ENCODE assay signal across 8 mouse cellular contexts in the genomic region with DNA sequence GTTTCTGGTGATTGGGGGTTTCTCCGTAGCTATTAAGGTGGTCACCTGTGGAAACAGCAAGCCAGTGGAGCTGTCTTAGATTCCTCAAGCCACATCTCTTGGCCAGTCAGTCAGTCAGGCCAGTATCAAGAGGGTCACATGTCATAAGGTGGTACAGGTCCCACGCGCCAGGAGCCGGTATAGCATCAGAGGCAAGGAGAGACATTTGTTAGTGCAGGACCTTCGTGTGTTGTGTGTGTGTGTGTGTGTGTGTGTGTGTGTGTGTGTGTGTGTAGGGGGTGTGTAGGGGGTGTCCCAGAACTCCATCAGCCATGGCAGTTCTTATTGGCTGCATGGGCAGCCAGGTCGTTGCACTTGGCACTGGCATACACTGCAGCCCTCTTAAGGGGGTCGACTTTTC. TPM values are rescaled to one million over a fixed set of nuclear protein-coding genes. Genes with fewer than 3 reads are reported as not detected.
DNase-seq lines count a peak whose midpoint lies in the region; ATAC-seq and TF ChIP-seq lines count a peak whose summit lies in the region.

No protein-coding gene starts in this region.

- H3K4me2 ChIP-seq in kidney, embryonic 15.5 days = peak overlapping the region; percentile 58
- peak overlapping the region; percentile 48 for H3K4me2 ChIP-seq in embryonic facial prominence, embryonic 12.5 days (replicated peaks)
- peak overlapping the region; percentile 48 for H3K4me2 ChIP-seq in hindbrain, postnatal 0 days (ENCODE audit: low read depth, low read length)
- peak overlapping the region; percentile 57 for H3K4me2 ChIP-seq in midbrain, postnatal 0 days (ENCODE audit: low read depth, low read length, poor library complexity, severe bottlenecking)

- H3K9ac ChIP-seq in kidney, embryonic 15.5 days = peak overlapping the region; percentile 32
- no peak overlapping the region for H3K9ac ChIP-seq in embryonic facial prominence, embryonic 12.5 days
- H3K9ac ChIP-seq in hindbrain, postnatal 0 days (replicated peaks; ENCODE audit: low read length) = peak overlapping the region; percentile 87; the same call in 1 of the 2 replicates
- H3K9ac ChIP-seq in midbrain, postnatal 0 days (replicated peaks; ENCODE audit: low read length, poor library complexity, severe bottlenecking) = 0 out of 2 replicates have a peak overlapping the region, but pooled peaks have one; percentile 89

- no peaks in the 10 kb centered on the region for H3K36me3 ChIP-seq in kidney, embryonic 15.5 days
- H3K36me3 ChIP-seq in embryonic facial prominence, embryonic 12.5 days = no peaks in the 10 kb centered on the region
- no peaks in the 10 kb centered on the region for H3K36me3 ChIP-seq in hindbrain, postnatal 0 days (ENCODE audit: insufficient read depth, low read length)
- no peaks in the 10 kb centered on the region for H3K36me3 ChIP-seq in midbrain, postnatal 0 days (ENCODE audit: insufficient read depth, low read length)

- no peak overlapping the region for H3K27ac ChIP-seq in kidney, embryonic 15.5 days
- no peak overlapping the region for H3K27ac ChIP-seq in embryonic facial prominence, embryonic 12.5 days
- H3K27ac ChIP-seq in hindbrain, postnatal 0 days = no peak overlapping the region
- no peak overlapping the region for H3K27ac ChIP-seq in midbrain, postnatal 0 days (ENCODE audit: low read depth, low read length)

- no peak for DNase-seq in kidney, postnatal 14 days
- DNase-seq in hindbrain, postnatal 0 days (ENCODE audit: low spot score) = no peak
- DNase-seq in midbrain, postnatal 0 days (ENCODE audit: low spot score) = no peak
- no peak for DNase-seq in ovary, adult 18-20 months (ENCODE audit: low spot score)
- DNase-seq in MN1 (ENCODE audit: low spot score) = no peak
- DNase-seq in kidney, postnatal 4 days = no peak

- H3K4me1 ChIP-seq in kidney, embryonic 15.5 days = peaks cover 58% of the 10 kb centered on the region
- H3K4me1 ChIP-seq in embryonic facial prominence, embryonic 12.5 days = peaks cover 27% of the 10 kb centered on the region
- peaks cover 33% of the 10 kb centered on the region for H3K4me1 ChIP-seq in hindbrain, postnatal 0 days (ENCODE audit: insufficient read depth, low read length)
- peaks cover 13% of the 10 kb centered on the region for H3K4me1 ChIP-seq in midbrain, postnatal 0 days (ENCODE audit: insufficient read depth, low read length)

- H3K9me3 ChIP-seq in kidney, embryonic 15.5 days (replicated peaks) = no peaks in the 10 kb centered on the region
- no peaks in the 10 kb centered on the region for H3K9me3 ChIP-seq in embryonic facial prominence, embryonic 12.5 days
- no peaks in the 10 kb centered on the region for H3K9me3 ChIP-seq in hindbrain, postnatal 0 days (ENCODE audit: low read length)
- H3K9me3 ChIP-seq in midbrain, postnatal 0 days (ENCODE audit: low read length) = no peaks in the 10 kb centered on the region

- H3K27me3 ChIP-seq in kidney, embryonic 15.5 days = no peaks in the 10 kb centered on the region
- H3K27me3 ChIP-seq in embryonic facial prominence, embryonic 12.5 days = no peaks in the 10 kb centered on the region
- no peaks in the 10 kb centered on the region for H3K27me3 ChIP-seq in hindbrain, postnatal 0 days (ENCODE audit: insufficient read depth, low read length)
- no peaks in the 10 kb centered on the region for H3K27me3 ChIP-seq in midbrain, postnatal 0 days (ENCODE audit: insufficient read depth, low read length)

- no peak for TF ChIP-seq CTCF in hindbrain, postnatal 0 days (IDR thresholded peaks at IDR 0.05; ENCODE audit: low read depth)
- TF ChIP-seq CTCF in midbrain, postnatal 0 days (IDR thresholded peaks at IDR 0.05) = no peak

- 80% methylated on average over 7 of the region's 7 CpGs for WGBS in kidney, embryonic 15.5 days
- WGBS in embryonic facial prominence, embryonic 12.5 days = 91% methylated on average over 7 of the region's 7 CpGs
- WGBS in hindbrain, postnatal 0 days = 82% methylated on average over 7 of the region's 7 CpGs
- 83% methylated on average over 7 of the region's 7 CpGs for WGBS in midbrain, postnatal 0 days

- peak overlapping the region; percentile 99 for H3K4me3 ChIP-seq in kidney, embryonic 15.5 days (replicated peaks)
- H3K4me3 ChIP-seq in embryonic facial prominence, embryonic 12.5 days = peak overlapping the region; percentile 84
- H3K4me3 ChIP-seq in hindbrain, postnatal 0 days (ENCODE audit: low read length) = peak overlapping the region; percentile 93
- peak overlapping the region; percentile 89 for H3K4me3 ChIP-seq in midbrain, postnatal 0 days (ENCODE audit: low read depth, low read length)

- ATAC-seq in kidney, embryonic 15.5 days (replicated peaks; ENCODE audit: low FRiP score) = no peak
- ATAC-seq in embryonic facial prominence, embryonic 12.5 days (ENCODE audit: insufficient number of reproducible peaks, insufficient read depth, low FRiP score, low TSS enrichment) = no peak
- ATAC-seq in hindbrain, postnatal 0 days = no peak
- no peak for ATAC-seq in midbrain, postnatal 0 days (ENCODE audit: low FRiP score)

RNA-seq across cellular contexts. Expression of gene Rfx1, which starts 1.3 kb away (rescaled TPM):
- 10.5 and 10.7 TPM in 2 replicates for polyA plus RNA-seq in kidney, embryonic 15.5 days (2015; fragmentation: Nextera tagmentation; extraction: Ambion mirVana)
- 10.3 and 10.4 TPM in 2 replicates for polyA plus RNA-seq in embryonic facial prominence, embryonic 12.5 days (2016; fragmentation: Nextera tagmentation; extraction: Ambion mirVana)
- total RNA-seq in hindbrain, postnatal 0 days (2014; rRNA removed) = 29.0 and 30.0 TPM in 2 replicates
- 6.0 and 6.2 TPM in 2 replicates for polyA plus RNA-seq in hindbrain, postnatal 0 days (2015; fragmentation: Nextera tagmentation; extraction: Ambion mirVana)
- total RNA-seq in midbrain, postnatal 0 days (2014; rRNA removed) = 28.4 and 31.7 TPM in 2 replicates
- 7.2 and 8.8 TPM in 2 replicates for polyA plus RNA-seq in midbrain, postnatal 0 days (2015; fragmentation: Nextera tagmentation; extraction: Ambion mirVana)

RNA-seq across cellular contexts. Expression of gene Gm10643, which starts 3.0 kb away (rescaled TPM):
- polyA plus RNA-seq in kidney, embryonic 15.5 days (2015; fragmentation: Nextera tagmentation; extraction: Ambion mirVana) = 1.2 and 1.6 TPM in 2 replicates
- polyA plus RNA-seq in embryonic facial prominence, embryonic 12.5 days (2016; fragmentation: Nextera tagmentation; extraction: Ambion mirVana) = 1.9 and 2.0 TPM in 2 replicates
- 0.25 and 3.0 TPM in 2 replicates for total RNA-seq in hindbrain, postnatal 0 days (2014; rRNA removed)
- polyA plus RNA-seq in hindbrain, postnatal 0 days (2015; fragmentation: Nextera tagmentation; extraction: Ambion mirVana) = 1.6 and 2.4 TPM in 2 replicates
- total RNA-seq in midbrain, postnatal 0 days (2014; rRNA removed) = 2.2 and 3.0 TPM in 2 replicates
- polyA plus RNA-seq in midbrain, postnatal 0 days (2015; fragmentation: Nextera tagmentation; extraction: Ambion mirVana) = 1.6 and 1.7 TPM in 2 replicates

RNA-seq across cellular contexts. Expression of gene Rln3, which starts 23.1 kb away (rescaled TPM):
- polyA plus RNA-seq in kidney, embryonic 15.5 days (2015; fragmentation: Nextera tagmentation; extraction: Ambion mirVana) = not detected in 2 replicates
- polyA plus RNA-seq in embryonic facial prominence, embryonic 12.5 days (2016; fragmentation: Nextera tagmentation; extraction: Ambion mirVana) = not detected in 2 replicates
- total RNA-seq in hindbrain, postnatal 0 days (2014; rRNA removed) = 9.0 and 18.8 TPM in 2 replicates
- 6.1 and 6.6 TPM in 2 replicates for polyA plus RNA-seq in hindbrain, postnatal 0 days (2015; fragmentation: Nextera tagmentation; extraction: Ambion mirVana)
- 2.3 and 2.7 TPM in 2 replicates for total RNA-seq in midbrain, postnatal 0 days (2014; rRNA removed)
- 1.3 and 2.3 TPM in 2 replicates for polyA plus RNA-seq in midbrain, postnatal 0 days (2015; fragmentation: Nextera tagmentation; extraction: Ambion mirVana)

RNA-seq across cellular contexts. Expression of gene Il27ra, which starts 25.5 kb away (rescaled TPM):
- 2.3 and 3.2 TPM in 2 replicates for polyA plus RNA-seq in kidney, embryonic 15.5 days (2015; fragmentation: Nextera tagmentation; extraction: Ambion mirVana)
- 0.81 and 0.99 TPM in 2 replicates for polyA plus RNA-seq in embryonic facial prominence, embryonic 12.5 days (2016; fragmentation: Nextera tagmentation; extraction: Ambion mirVana)
- 0.29 and 0.47 TPM in 2 replicates for total RNA-seq in hindbrain, postnatal 0 days (2014; rRNA removed)
- polyA plus RNA-seq in hindbrain, postnatal 0 days (2015; fragmentation: Nextera tagmentation; extraction: Ambion mirVana) = 0.29 and 0.62 TPM in 2 replicates
- total RNA-seq in midbrain, postnatal 0 days (2014; rRNA removed) = 0.71 and 1.1 TPM in 2 replicates
- 0.21 and 0.29 TPM in 2 replicates for polyA plus RNA-seq in midbrain, postnatal 0 days (2015; fragmentation: Nextera tagmentation; extraction: Ambion mirVana)

RNA-seq across cellular contexts. Expression of gene Dcaf15, which starts 36.7 kb away (rescaled TPM):
- 9.2 and 11.6 TPM in 2 replicates for polyA plus RNA-seq in kidney, embryonic 15.5 days (2015; fragmentation: Nextera tagmentation; extraction: Ambion mirVana)
- polyA plus RNA-seq in embryonic facial prominence, embryonic 12.5 days (2016; fragmentation: Nextera tagmentation; extraction: Ambion mirVana) = 13.0 and 16.1 TPM in 2 replicates
- 77.0 and 77.6 TPM in 2 replicates for total RNA-seq in hindbrain, postnatal 0 days (2014; rRNA removed)
- polyA plus RNA-seq in hindbrain, postnatal 0 days (2015; fragmentation: Nextera tagmentation; extraction: Ambion mirVana) = 18.4 and 18.5 TPM in 2 replicates
- 62.3 and 67.6 TPM in 2 replicates for total RNA-seq in midbrain, postnatal 0 days (2014; rRNA removed)
- polyA plus RNA-seq in midbrain, postnatal 0 days (2015; fragmentation: Nextera tagmentation; extraction: Ambion mirVana) = 21.7 and 23.3 TPM in 2 replicates
